Mouse (Mus musculus) myocyte (in vitro differentiated cells): ENCODE results near the gene Spats1.

Experiments used
- E2F4 ChIP-seq: IDR thresholded peaks from one replicate; pipeline ENCODE4 v1.6.1; 2011; ENCODE audit warnings: mild to moderate bottlenecking, control low read depth, moderate library complexity; ENCODE audit not compliant: insufficient read depth
- MAX ChIP-seq: IDR thresholded peaks from one replicate; pipeline ENCODE4 v1.6.1; 2011; ENCODE audit warnings: low read depth, mild to moderate bottlenecking, control low read depth
- POLR2A ChIP-seq: IDR thresholded peaks from one replicate; pipeline ENCODE4 v1.6.1; 2011; ENCODE audit warnings: low read depth, mild to moderate bottlenecking, control low read depth, moderate library complexity; ENCODE audit not compliant: insufficient read length
- USF1 ChIP-seq: IDR thresholded peaks from one replicate; pipeline ENCODE4 v1.6.1; 2011; ENCODE audit warnings: low read depth, mild to moderate bottlenecking, control low read depth, moderate library complexity

- TF ChIP-seq POLR2A (no peak), E2F4 (no peak), MAX (no peak), USF1 (no peak)
Measured at GRCm38 (mm10) chr17:45403207-45403606, 72.0 kb downstream of the Spats1 start.
